Mouse (Mus musculus) olfactory bulb, adult 2 months (tissue): ENCODE results near the gene Fam69b.

Source experiments
- CTCF ChIP-seq: fragments of 200-500 bp; IDR thresholded peaks from 2 replicates; pipeline ENCODE4 v1.5.1; 2012; ENCODE audit warnings: low read depth, mild to moderate bottlenecking, low read length, moderate library complexity; ENCODE audit not compliant: insufficient read depth
- POLR2A ChIP-seq: fragments of 200-500 bp; IDR thresholded peaks from 2 replicates; pipeline ENCODE4 v1.6.1; 2012; ENCODE audit warnings: mild to moderate bottlenecking, low read depth, low read length, moderate library complexity; ENCODE audit not compliant: insufficient read depth

- no peak for TF ChIP-seq POLR2A
- TF ChIP-seq CTCF: no peak
Measured at GRCm38 (mm10) chr2:26585713-26586112, 42.5 kb upstream of the Fam69b start.
